Mouse (Mus musculus) frontal cortex, adult (tissue): ENCODE data around the gene Sgca.
"Not testable (repeated sequence)": the region's sequence is repeated elsewhere in the genome, so short reads cannot be mapped to it uniquely, and the experiment has no call there.

Experiments
- ATAC-seq: cut with Nextera tagmentation; 2 replicates; pipeline ENCODE4 v1.9.2; 2017; ENCODE audit warnings: mild to moderate bottlenecking, moderate library complexity, mixed read lengths; ENCODE audit not compliant: low TSS enrichment

Gene Sgca

GRCm38 (mm10) chr11:94987341-94987740, 11.2 kb upstream of the Sgca start:
- ATAC-seq, result no peak

GRCm38 (mm10) chr11:94986435-94986834, 10.3 kb upstream of the Sgca start:
- ATAC-seq, result no peak

GRCm38 (mm10) chr11:94985822-94986221, 9.7 kb upstream of the Sgca start:
- no peak for ATAC-seq

- no peak for ATAC-seq
These were observed 9.0 kb upstream of the Sgca start for GRCm38 (mm10) chr11:94985140-94985539.

GRCm38 (mm10) chr11:94979462-94980179, 3.5 kb upstream of the Sgca start:
- no peak for ATAC-seq

- ATAC-seq, result peak; percentile 97
These were observed 2.8 kb upstream of the Sgca start for GRCm38 (mm10) chr11:94978947-94979346.

GRCm38 (mm10) chr11:94978178-94978915, 2.2 kb upstream of the Sgca start:
- 0 out of 2 replicates have a peak, but pooled peaks have one; percentile 14 for ATAC-seq

- no peak for ATAC-seq
These were observed 1.2 kb downstream of the Sgca start for GRCm38 (mm10) chr11:94974951-94975350.

- ATAC-seq, result no peak
These were observed 2.8 kb downstream of the Sgca start for GRCm38 (mm10) chr11:94973313-94973712.

- no peak for ATAC-seq
These were observed 3.2 kb downstream of the Sgca start for GRCm38 (mm10) chr11:94972887-94973286.

- ATAC-seq, result no peak
These were observed 4.1 kb downstream of the Sgca start for GRCm38 (mm10) chr11:94971895-94972615.

- ATAC-seq, result peak; percentile 64; the same call in 1 of the 2 replicates
These were observed 5.8 kb downstream of the Sgca start for GRCm38 (mm10) chr11:94970210-94970943.

- ATAC-seq, result not testable (repeated sequence)
These were observed 6.4 kb downstream of the Sgca start for GRCm38 (mm10) chr11:94969709-94970108.

- no peak for ATAC-seq
These were observed 7.9 kb downstream of the Sgca start for GRCm38 (mm10) chr11:94968187-94968586.

GRCm38 (mm10) chr11:94967419-94967818, 8.7 kb downstream of the Sgca start, which contains the start of gene Hils1:
TSS of gene Hils1 (plus strand) at chr11:94967593.
- ATAC-seq, result no peak

- no peak for ATAC-seq
These were observed 13.5 kb downstream of the Sgca start for GRCm38 (mm10) chr11:94962534-94963101.

- no peak; the same call in 1 of the 2 replicates for ATAC-seq
These were observed 17.9 kb downstream of the Sgca start for GRCm38 (mm10) chr11:94958065-94958858.

- ATAC-seq, result no peak
These were observed 18.4 kb downstream of the Sgca start for GRCm38 (mm10) chr11:94957693-94958064.

- no peak for ATAC-seq
These were observed 21.0 kb downstream of the Sgca start for GRCm38 (mm10) chr11:94955103-94955502.

- no peak for ATAC-seq
These were observed 24.0 kb downstream of the Sgca start for GRCm38 (mm10) chr11:94952169-94952568.

GRCm38 (mm10) chr11:94945236-94945635, 30.9 kb downstream of the Sgca start:
- no peak for ATAC-seq
